Mouse (Mus musculus) erythroblast, embryonic 14.5 days (primary cell): ENCODE results near the gene Cnnm2. TPM values are rescaled to one million over a fixed set of nuclear protein-coding genes. Genes with fewer than 3 reads are reported as not detected.

Experiments used
- H3K27me3 ChIP-seq: 2 replicates; pipeline ENCODE4 v1.6.1; 2012; ENCODE audit warnings: inconsistent platforms; ENCODE audit not compliant: control insufficient read depth
- H3K36me3 ChIP-seq: 2 replicates; pipeline ENCODE4 v1.6.1; 2012; ENCODE audit warnings: mild to moderate bottlenecking, inconsistent platforms; ENCODE audit not compliant: control insufficient read depth
- H3K4me1 ChIP-seq: 2 replicates; pipeline ENCODE4 v1.6.1; 2012; ENCODE audit warnings: inconsistent platforms; ENCODE audit not compliant: control insufficient read depth
- H3K4me3 ChIP-seq: replicated peaks from 2 replicates; pipeline ENCODE3; 2012; ENCODE audit warnings: moderate library complexity, mild to moderate bottlenecking, inconsistent platforms
- H3K9me3 ChIP-seq: 2 replicates; pipeline ENCODE4 v1.6.1; 2012; ENCODE audit warnings: low read length, inconsistent platforms, mixed read lengths; ENCODE audit not compliant: control insufficient read depth
- GATA1 ChIP-seq: IDR thresholded peaks from 2 replicates; pipeline ENCODE4 v1.6.1; 2012; ENCODE audit warnings: low read length, inconsistent platforms, mixed read lengths
- TAL1 ChIP-seq: IDR thresholded peaks from 3 replicates; pipeline ENCODE4 v1.6.1; 2012; ENCODE audit warnings: low read length, inconsistent platforms, mixed read lengths
- polyA plus RNA-seq: library from polyadenylated mRNA; stranded (reverse); fragments of >175 nt; gene quantifications from 2 replicates; pipeline ENCODE4 v1.2.3, GENCODE M21; 2012

Cnnm2 gene
- polyA plus RNA-seq, 1 experiment, result 4.9 TPM

- peaks cover 9% of the 10 kb centered on the region for H3K36me3 ChIP-seq
- H3K4me1 ChIP-seq, result peaks cover 42% of the 10 kb centered on the region
- H3K27me3 ChIP-seq, result no peaks in the 10 kb centered on the region
- H3K9me3 ChIP-seq, result peaks cover 6% of the 10 kb centered on the region
- TF ChIP-seq TAL1, result no peak
- no peak for TF ChIP-seq GATA1
- H3K4me3 ChIP-seq, result no peak overlapping the region
Measured at GRCm38 (mm10) chr19:46784038-46784437, 22.6 kb downstream of the Cnnm2 start.

- Histone ChIP-seq H3K4me1 (peaks cover 39% of the 10 kb centered on the region), H3K9me3 (peaks cover 6% of the 10 kb centered on the region), H3K4me3 (no peak overlapping the region), H3K36me3 (peaks cover 9% of the 10 kb centered on the region), H3K27me3 (no peaks in the 10 kb centered on the region)
- TF ChIP-seq GATA1 (no peak), TAL1 (no peak)
Measured at GRCm38 (mm10) chr19:46784502-46784901, 23.1 kb downstream of the Cnnm2 start.

GRCm38 (mm10) chr19:46785633-46786032, 24.2 kb downstream of the Cnnm2 start:
- TF ChIP-seq TAL1 (no peak), GATA1 (no peak)
- Histone ChIP-seq H3K4me1 (peaks cover 30% of the 10 kb centered on the region), H3K36me3 (peaks cover 9% of the 10 kb centered on the region), H3K4me3 (no peak overlapping the region), H3K9me3 (peaks cover 6% of the 10 kb centered on the region), H3K27me3 (no peaks in the 10 kb centered on the region)

DNA sequence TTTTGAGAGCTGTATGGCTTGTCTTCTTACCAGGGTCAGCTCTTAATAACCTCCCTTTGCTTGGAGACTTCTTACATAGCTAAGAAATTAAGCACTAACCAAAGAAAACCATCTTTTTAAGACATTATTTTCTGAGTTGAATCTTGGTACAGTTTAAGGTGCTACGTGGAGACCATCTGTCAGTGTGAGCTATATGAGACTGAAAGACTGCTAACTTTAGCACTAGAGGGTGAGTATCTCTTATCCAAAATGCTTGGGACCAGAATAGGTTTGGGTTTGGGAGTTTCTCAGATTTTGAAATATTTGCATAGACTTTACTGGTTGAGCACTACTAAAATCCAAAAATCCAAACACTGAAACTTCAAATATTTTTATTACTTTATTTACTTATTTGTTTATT, 28.4 kb downstream of the Cnnm2 start:
- TF ChIP-seq GATA1 (no peak), TAL1 (no peak)
- Histone ChIP-seq H3K4me3 (no peak overlapping the region), H3K4me1 (peaks cover 12% of the 10 kb centered on the region), H3K9me3 (peaks cover 6% of the 10 kb centered on the region), H3K27me3 (no peaks in the 10 kb centered on the region), H3K36me3 (peaks cover 5% of the 10 kb centered on the region)

- Histone ChIP-seq H3K4me1 (peaks cover 7% of the 10 kb centered on the region), H3K36me3 (peaks cover 5% of the 10 kb centered on the region), H3K4me3 (no peak overlapping the region), H3K9me3 (peaks cover 6% of the 10 kb centered on the region), H3K27me3 (no peaks in the 10 kb centered on the region)
- TF ChIP-seq GATA1 (no peak), TAL1 (no peak)
Measured at GRCm38 (mm10) chr19:46791360-46791759, 30.0 kb downstream of the Cnnm2 start.

DNA sequence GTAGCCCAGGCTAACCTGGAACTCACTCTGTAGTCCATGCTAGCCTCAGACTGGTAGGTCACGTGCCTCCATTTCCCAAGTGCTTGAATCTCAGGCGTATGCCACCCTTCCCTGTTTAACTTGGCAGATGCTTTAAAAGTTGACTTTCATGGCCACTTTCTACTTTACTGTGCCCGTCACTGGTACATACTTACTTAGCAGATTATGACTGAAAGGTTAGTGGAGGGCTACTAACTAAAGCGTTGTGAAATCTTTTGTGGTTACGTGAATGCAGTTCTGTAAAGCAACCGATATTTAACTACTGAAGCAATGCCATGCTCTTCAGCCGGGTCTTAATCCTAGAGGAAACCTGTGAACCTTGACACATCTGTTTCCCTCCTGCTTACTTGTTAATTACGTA, 30.5 kb downstream of the Cnnm2 start:
- no peak overlapping the region for H3K4me3 ChIP-seq
- H3K9me3 ChIP-seq, result peaks cover 5% of the 10 kb centered on the region
- peaks cover 5% of the 10 kb centered on the region for H3K36me3 ChIP-seq
- H3K27me3 ChIP-seq, result no peaks in the 10 kb centered on the region
- peaks cover 7% of the 10 kb centered on the region for H3K4me1 ChIP-seq
- TF ChIP-seq GATA1 (no peak), TAL1 (no peak)

GRCm38 (mm10) chr19:46792480-46792879, 31.1 kb downstream of the Cnnm2 start:
- Histone ChIP-seq H3K36me3 (no peaks in the 10 kb centered on the region), H3K27me3 (no peaks in the 10 kb centered on the region)
- TF ChIP-seq GATA1, result no peak
- no peak for TF ChIP-seq TAL1

DNA sequence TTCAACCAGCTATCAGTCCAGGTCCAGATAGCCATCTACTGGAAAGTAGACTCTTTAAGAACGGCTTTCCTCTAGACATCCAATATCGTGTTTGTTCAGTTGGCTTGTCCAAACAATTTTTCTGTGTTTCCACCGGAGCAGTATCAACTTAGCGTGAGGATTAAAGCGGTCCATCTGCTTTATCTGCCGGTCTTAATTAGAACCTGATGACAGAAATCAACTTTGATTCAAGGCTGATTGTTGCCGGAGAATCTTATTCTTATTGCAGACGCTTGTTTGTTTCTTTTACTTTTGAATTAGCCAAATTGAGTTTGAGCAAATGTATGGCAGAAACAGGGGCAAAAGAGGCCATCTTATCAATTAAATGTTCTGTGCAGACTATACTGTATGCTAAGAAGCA, 32.8 kb downstream of the Cnnm2 start:
- TF ChIP-seq GATA1 (no peak), TAL1 (no peak)
- no peaks in the 10 kb centered on the region for H3K9me3 ChIP-seq
- no peaks in the 10 kb centered on the region for H3K27me3 ChIP-seq
- no peaks in the 10 kb centered on the region for H3K36me3 ChIP-seq
- H3K4me3 ChIP-seq, result no peak overlapping the region
- H3K4me1 ChIP-seq, result peaks cover 7% of the 10 kb centered on the region

More at GRCm38 (mm10) chr19:46792480-46792879, 31.1 kb downstream of the Cnnm2 start:
- Histone ChIP-seq H3K4me3 (no peak overlapping the region), H3K9me3 (no peaks in the 10 kb centered on the region), H3K4me1 (peaks cover 5% of the 10 kb centered on the region)

- Histone ChIP-seq H3K4me1 (peaks cover 2% of the 10 kb centered on the region; the same call in 1 of the 2 replicates), H3K9me3 (no peaks in the 10 kb centered on the region), H3K36me3 (peaks cover 3% of the 10 kb centered on the region; the same call in 1 of the 2 replicates), H3K27me3 (no peaks in the 10 kb centered on the region), H3K4me3 (no peak overlapping the region)
- no peak for TF ChIP-seq GATA1
- no peak for TF ChIP-seq TAL1
Measured at GRCm38 (mm10) chr19:46799903-46800583, 38.6 kb downstream of the Cnnm2 start.

DNA sequence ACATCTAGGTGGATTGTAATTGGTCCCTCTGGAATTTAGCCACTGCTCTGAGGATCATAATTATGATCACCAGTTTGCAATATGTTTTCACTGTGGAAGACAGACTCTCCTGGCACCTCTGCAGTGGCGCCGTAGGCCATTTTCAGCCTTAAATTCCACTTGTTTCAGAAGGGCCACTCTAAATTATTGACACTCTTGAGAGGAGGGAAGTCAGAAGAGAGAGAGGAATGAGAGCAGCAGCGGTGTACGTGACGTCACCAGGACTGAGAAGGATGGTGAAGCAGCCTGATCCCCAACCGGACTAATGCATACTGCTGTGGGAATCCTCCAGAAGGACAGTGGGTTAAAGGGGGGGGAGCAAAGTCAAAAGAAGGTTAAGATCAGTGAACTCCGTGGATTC, 40.1 kb downstream of the Cnnm2 start:
- TF ChIP-seq TAL1 (no peak), GATA1 (no peak)
- Histone ChIP-seq H3K36me3 (peaks cover 3% of the 10 kb centered on the region; the same call in 1 of the 2 replicates), H3K4me1 (peaks cover 12% of the 10 kb centered on the region), H3K27me3 (no peaks in the 10 kb centered on the region), H3K9me3 (no peaks in the 10 kb centered on the region), H3K4me3 (no peak overlapping the region)
